Mouse (Mus musculus) midbrain, embryonic 14.5 days (tissue): Measurements from ENCODE around the gene Mdga2. TPM values are rescaled to one million over a fixed set of nuclear protein-coding genes. Genes with fewer than 3 reads are reported as not detected.

Source experiments
- ATAC-seq: fragments of 200-750 bp; cut with Nextera tagmentation; 2 replicates; pipeline ENCODE4 v1.8.0; 2017; ENCODE audit warnings: moderate number of reproducible peaks, moderate library complexity; ENCODE audit not compliant: low FRiP score, low TSS enrichment
- DNase-seq: peaks from one replicate; pipeline ENCODE4 v3.0.0-alpha.2; 2015
- H3K27ac ChIP-seq: fragments of 300-500 bp; sonication (generic); replicated peaks from 2 replicates; pipeline ENCODE4 v1.5.1; 2014; ENCODE audit warnings: mild to moderate bottlenecking, low read depth, low read length, moderate library complexity
- H3K27me3 ChIP-seq: fragments of 300-500 bp; sonication (generic); 2 replicates; pipeline ENCODE4 v1.6.1; 2014; ENCODE audit warnings: low read length, control low read depth, mixed read lengths; ENCODE audit not compliant: control insufficient read depth, insufficient read depth
- H3K36me3 ChIP-seq: fragments of 300-500 bp; sonication (generic); 2 replicates; pipeline ENCODE4 v1.6.1; 2014; ENCODE audit warnings: low read length, control low read depth; ENCODE audit not compliant: control insufficient read depth, insufficient read depth
- H3K4me1 ChIP-seq: fragments of 300-500 bp; sonication (generic); 2 replicates; pipeline ENCODE4 v1.6.1; 2014; ENCODE audit warnings: mild to moderate bottlenecking, antibody characterized with exemption, low read length, control low read depth; ENCODE audit not compliant: control insufficient read depth, insufficient read depth
- H3K4me2 ChIP-seq: fragments of 300-500 bp; sonication (generic); 2 replicates; pipeline ENCODE4 v1.6.1; 2014; ENCODE audit warnings: mild to moderate bottlenecking, low read length, moderate library complexity
- H3K4me3 ChIP-seq: fragments of 300-500 bp; sonication (generic); replicated peaks from 2 replicates; pipeline ENCODE4 v1.5.1; 2014; ENCODE audit warnings: low read depth, low read length
- H3K9ac ChIP-seq: fragments of 300-500 bp; sonication (generic); replicated peaks from 2 replicates; pipeline ENCODE4 v1.6.1; 2014; ENCODE audit warnings: mild to moderate bottlenecking, low read length, moderate library complexity
- H3K9me3 ChIP-seq: fragments of 300-500 bp; sonication (generic); 2 replicates; pipeline ENCODE4 v1.6.1; 2016; ENCODE audit warnings: low read length, control low read depth, mixed read lengths; ENCODE audit not compliant: control insufficient read depth
- WGBS: fragments of 180-500 bp; shearing (Covaris S2); extraction: QIAGEN DNeasy Blood & Tissue Kit; methylation state at CpG from one replicate; pipeline ENCODE4 v1.1.7; 2014; 5-methylcytosine and 5-hydroxymethylcytosine counted together
- polyA plus RNA-seq: library from polyadenylated mRNA; unstranded; fragments of >200 nt; fragmentation: Nextera tagmentation; extraction: Ambion mirVana; gene quantifications from 2 replicates; pipeline ENCODE4 v1.2.1, GENCODE M21; 2014

The Mdga2 gene
- polyA plus RNA-seq, 1 experiment from 2014 or later = 25.1 TPM

- Histone ChIP-seq H3K9me3 (no peaks in the 10 kb centered on the region), H3K36me3 (no peaks in the 10 kb centered on the region), H3K4me3 (no peak overlapping the region), H3K9ac (no peak overlapping the region), H3K4me2 (no peak overlapping the region), H3K27ac (no peak overlapping the region), H3K4me1 (no peaks in the 10 kb centered on the region), H3K27me3 (no peaks in the 10 kb centered on the region)
- no peak for ATAC-seq
- no peak for DNase-seq
- WGBS = 100% methylated on average over 1 of the region's 1 CpGs
Observed at GRCm38 (mm10) chr12:67178155-67178554, 44.2 kb downstream of the Mdga2 start.

GRCm38 (mm10) chr12:67156569-67157237, 65.6 kb downstream of the Mdga2 start:
- Histone ChIP-seq H3K27ac (no peak overlapping the region), H3K9ac (no peak overlapping the region), H3K4me3 (no peak overlapping the region), H3K9me3 (no peaks in the 10 kb centered on the region), H3K4me1 (peaks cover 3% of the 10 kb centered on the region; the same call in 1 of the 2 replicates), H3K4me2 (no peak overlapping the region), H3K27me3 (no peaks in the 10 kb centered on the region), H3K36me3 (no peaks in the 10 kb centered on the region)
- 95% methylated on average over 8 of the region's 8 CpGs for WGBS
- ATAC-seq (no peak), DNase-seq (no peak)

GRCm38 (mm10) chr12:67153077-67153476, 69.3 kb downstream of the Mdga2 start:
- H3K4me1 ChIP-seq = peaks cover 3% of the 10 kb centered on the region; the same call in 1 of the 2 replicates
- ATAC-seq (no peak), DNase-seq (no peak)
- no peak overlapping the region for H3K4me2 ChIP-seq
- H3K9me3 ChIP-seq = no peaks in the 10 kb centered on the region
- H3K27ac ChIP-seq = no peak overlapping the region
- no peak overlapping the region for H3K9ac ChIP-seq
- no peaks in the 10 kb centered on the region for H3K36me3 ChIP-seq
- H3K4me3 ChIP-seq = no peak overlapping the region
- H3K27me3 ChIP-seq = no peaks in the 10 kb centered on the region
- 56% methylated on average over 3 of the region's 3 CpGs for WGBS

- ATAC-seq (no peak), DNase-seq (no peak)
- Histone ChIP-seq H3K4me1 (no peaks in the 10 kb centered on the region), H3K4me3 (no peak overlapping the region), H3K9me3 (no peaks in the 10 kb centered on the region), H3K4me2 (no peak overlapping the region), H3K36me3 (no peaks in the 10 kb centered on the region), H3K27me3 (no peaks in the 10 kb centered on the region), H3K9ac (no peak overlapping the region), H3K27ac (no peak overlapping the region)
- WGBS = 95% methylated on average over 3 of the region's 3 CpGs
Observed at GRCm38 (mm10) chr12:67141605-67142004, 80.7 kb downstream of the Mdga2 start.

GRCm38 (mm10) chr12:67140131-67140530, 82.2 kb downstream of the Mdga2 start:
- Histone ChIP-seq H3K36me3 (no peaks in the 10 kb centered on the region), H3K4me3 (no peak overlapping the region), H3K27me3 (no peaks in the 10 kb centered on the region), H3K4me2 (no peak overlapping the region), H3K4me1 (no peaks in the 10 kb centered on the region), H3K9me3 (no peaks in the 10 kb centered on the region), H3K27ac (no peak overlapping the region), H3K9ac (no peak overlapping the region)
- DNase-seq (no peak), ATAC-seq (no peak)
- WGBS = 90% methylated on average over 3 of the region's 3 CpGs

- no peaks in the 10 kb centered on the region for H3K36me3 ChIP-seq
- no peaks in the 10 kb centered on the region for H3K9me3 ChIP-seq
- no peaks in the 10 kb centered on the region for H3K4me1 ChIP-seq
- H3K27ac ChIP-seq = no peak overlapping the region
- ATAC-seq = no peak
- no peak overlapping the region for H3K4me3 ChIP-seq
- H3K27me3 ChIP-seq = no peaks in the 10 kb centered on the region
- DNase-seq = no peak
- H3K4me2 ChIP-seq = no peak overlapping the region
- 86% methylated on average over 2 of the region's 2 CpGs for WGBS
- H3K9ac ChIP-seq = no peak overlapping the region
Observed at GRCm38 (mm10) chr12:67127457-67127856, 94.9 kb downstream of the Mdga2 start.

- no peaks in the 10 kb centered on the region for H3K36me3 ChIP-seq
- no peak overlapping the region for H3K4me3 ChIP-seq
- H3K4me1 ChIP-seq = no peaks in the 10 kb centered on the region
- H3K4me2 ChIP-seq = no peak overlapping the region
- no peak overlapping the region for H3K9ac ChIP-seq
- WGBS = 74% methylated on average over 3 of the region's 3 CpGs
- DNase-seq (no peak), ATAC-seq (no peak)
- no peaks in the 10 kb centered on the region for H3K9me3 ChIP-seq
- no peak overlapping the region for H3K27ac ChIP-seq
- no peaks in the 10 kb centered on the region for H3K27me3 ChIP-seq
Observed at GRCm38 (mm10) chr12:67123874-67124273, 98.5 kb downstream of the Mdga2 start.

GRCm38 (mm10) chr12:67118652-67119515, 103.5 kb downstream of the Mdga2 start:
- no peak overlapping the region for H3K4me2 ChIP-seq
- DNase-seq = no peak
- H3K4me1 ChIP-seq = no peaks in the 10 kb centered on the region
- H3K4me3 ChIP-seq = no peak overlapping the region
- no peak overlapping the region for H3K27ac ChIP-seq
- H3K9ac ChIP-seq = no peak overlapping the region
- no peaks in the 10 kb centered on the region for H3K36me3 ChIP-seq
- no peaks in the 10 kb centered on the region for H3K27me3 ChIP-seq
- no peak for ATAC-seq
- no peaks in the 10 kb centered on the region for H3K9me3 ChIP-seq
- WGBS = 87% methylated on average over 6 of the region's 6 CpGs

GRCm38 (mm10) chr12:67104171-67104570, 118.2 kb downstream of the Mdga2 start:
- Histone ChIP-seq H3K4me3 (no peak overlapping the region), H3K9me3 (no peaks in the 10 kb centered on the region), H3K9ac (no peak overlapping the region), H3K27me3 (no peaks in the 10 kb centered on the region), H3K27ac (no peak overlapping the region), H3K4me1 (no peaks in the 10 kb centered on the region), H3K4me2 (no peak overlapping the region), H3K36me3 (no peaks in the 10 kb centered on the region)
- DNase-seq (no peak), ATAC-seq (no peak)
- 90% methylated on average over 3 of the region's 3 CpGs for WGBS
